Mouse (Mus musculus): ENCODE data around the gene Ptpru.
"Not testable (repeated sequence)": the region's sequence is repeated elsewhere in the genome, so short reads cannot be mapped to it uniquely, and the experiment has no call there.

Gene Ptpru

GRCm38 (mm10) chr4:131833971-131834609, 4.0 kb downstream of the Ptpru start:
- DNase-seq: peak; percentile 25 to 28

DNA sequence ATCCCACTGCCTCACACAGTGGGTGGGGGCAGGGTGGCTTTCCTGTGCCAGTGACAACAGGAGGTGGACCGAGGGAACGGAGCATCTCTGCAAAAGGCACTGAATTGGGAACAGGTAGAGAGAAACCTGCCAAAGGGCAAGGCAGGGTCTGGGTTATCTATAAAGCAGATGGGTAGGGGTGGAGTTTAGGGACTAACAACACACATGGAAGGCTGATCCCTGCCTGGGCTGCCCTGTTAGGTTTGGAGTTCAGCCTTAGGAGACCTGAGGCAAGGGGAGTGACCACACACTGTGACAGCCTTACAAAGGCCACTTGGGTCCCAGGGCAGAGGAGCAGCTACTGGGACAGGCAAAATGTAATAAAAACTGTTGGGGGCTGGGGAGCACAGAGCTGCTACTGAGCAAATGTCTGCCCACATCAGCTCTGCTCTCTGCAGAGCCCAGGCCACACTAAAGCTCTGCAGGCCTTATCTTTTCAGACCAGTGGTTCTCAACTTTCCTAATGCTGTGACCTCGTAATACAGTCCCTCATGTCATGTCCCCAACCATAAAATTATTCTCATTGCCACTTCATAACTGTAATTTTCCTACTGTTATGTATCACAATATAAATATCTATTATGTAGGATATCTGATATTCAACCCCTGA, 5.2 kb downstream of the Ptpru start:
- no peak for DNase-seq

- DNase-seq: peak in 1 of 2 experiments; percentile 16
These were observed 6.5 kb downstream of the Ptpru start for GRCm38 (mm10) chr4:131831546-131832045.

- DNase-seq: no peak
These were observed 9.0 kb downstream of the Ptpru start for GRCm38 (mm10) chr4:131829123-131829522.

- peak in 1 of 2 experiments; percentile 20 for DNase-seq
These were observed 11.2 kb downstream of the Ptpru start for GRCm38 (mm10) chr4:131826905-131827304.

- peak; percentile 48 to 57 for DNase-seq
These were observed 12.3 kb downstream of the Ptpru start for GRCm38 (mm10) chr4:131825830-131826229.

DNA sequence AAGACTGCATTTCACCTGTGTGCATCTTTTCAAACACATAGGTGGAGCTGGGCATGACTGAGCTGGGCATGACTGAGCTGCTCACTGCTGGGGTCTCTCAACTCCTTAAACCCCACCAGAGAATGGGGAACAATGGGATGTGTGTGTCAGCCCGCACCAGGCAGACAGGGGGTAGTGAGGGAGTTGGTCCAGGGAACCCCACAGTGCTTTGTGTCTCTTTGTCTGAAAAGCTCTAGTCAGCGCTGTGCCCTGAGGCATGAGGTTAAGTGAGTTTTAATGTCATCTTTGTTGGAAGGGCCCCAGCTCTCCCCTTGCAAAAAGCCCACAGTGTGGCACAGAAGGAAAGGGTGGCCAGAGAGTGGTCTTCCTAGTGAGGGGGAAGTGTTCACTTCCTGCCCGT, 13.1 kb downstream of the Ptpru start:
- no peak for DNase-seq

- DNase-seq: no peak
These were observed 15.5 kb downstream of the Ptpru start for GRCm38 (mm10) chr4:131822583-131822982.

- no peak for DNase-seq
These were observed 16.8 kb downstream of the Ptpru start for GRCm38 (mm10) chr4:131821161-131821731.

DNA sequence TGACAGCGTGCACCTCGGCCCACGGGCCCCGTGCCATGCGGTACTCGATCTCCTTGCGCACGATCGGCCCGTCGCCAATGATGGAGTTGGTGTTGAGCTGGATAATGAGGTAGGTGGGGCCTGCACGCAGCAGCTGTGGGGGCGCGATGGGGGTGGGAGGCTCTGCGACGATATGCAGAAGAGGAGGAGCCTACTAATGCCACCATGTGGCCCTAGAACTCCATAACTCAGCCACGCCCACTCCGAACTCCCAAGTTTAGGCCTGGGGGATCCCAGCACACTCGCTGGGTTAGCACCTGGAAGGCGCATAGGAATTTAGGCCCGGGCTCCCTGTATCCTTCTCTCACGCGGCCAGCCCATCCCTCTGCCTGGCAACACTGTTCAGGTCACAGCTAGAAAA, 19.2 kb downstream of the Ptpru start:
- no peak for DNase-seq

GRCm38 (mm10) chr4:131815774-131816173, 22.3 kb downstream of the Ptpru start:
- no peak for DNase-seq

DNA sequence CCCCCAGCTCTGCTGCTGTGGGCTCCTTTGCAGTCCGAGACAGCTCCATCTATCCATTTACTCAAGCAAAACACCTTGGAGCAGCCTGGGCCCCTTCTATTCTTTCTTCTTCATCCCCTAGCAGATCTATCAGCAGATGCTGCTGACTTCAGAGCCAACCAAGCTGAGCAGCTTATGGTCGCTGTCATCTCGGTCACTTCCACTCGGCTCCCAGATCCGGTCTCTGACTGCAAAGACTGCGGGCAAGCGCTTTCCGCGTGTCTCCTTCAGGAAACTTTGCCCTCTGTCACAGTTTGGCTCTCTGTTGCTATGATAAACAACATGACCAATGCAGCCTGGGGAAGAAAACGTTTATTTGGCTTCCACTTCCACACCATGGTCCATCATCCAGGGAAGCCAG, 23.2 kb downstream of the Ptpru start:
- DNase-seq: peak in 1 of 2 experiments; percentile 12

DNA sequence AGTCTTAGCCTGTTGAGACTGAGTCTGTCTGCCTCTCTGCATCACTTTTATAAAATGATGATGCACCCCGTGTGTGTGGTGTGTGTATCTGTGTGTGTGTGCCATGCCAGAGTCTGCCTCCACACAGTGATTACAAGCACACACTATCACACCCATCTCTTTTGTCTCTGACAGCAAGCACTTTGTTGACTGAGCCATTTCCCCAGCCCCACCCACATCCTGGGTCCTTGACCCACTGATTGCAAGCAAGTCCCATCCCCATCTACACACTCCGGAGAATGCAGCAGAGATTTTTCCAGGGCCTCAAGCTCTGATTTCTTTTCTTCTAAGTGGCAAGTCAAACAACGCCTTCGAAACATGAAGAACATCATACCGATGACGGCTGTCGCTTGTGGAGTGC, 24.3 kb downstream of the Ptpru start:
- DNase-seq: peak; percentile 18 to 58

DNA sequence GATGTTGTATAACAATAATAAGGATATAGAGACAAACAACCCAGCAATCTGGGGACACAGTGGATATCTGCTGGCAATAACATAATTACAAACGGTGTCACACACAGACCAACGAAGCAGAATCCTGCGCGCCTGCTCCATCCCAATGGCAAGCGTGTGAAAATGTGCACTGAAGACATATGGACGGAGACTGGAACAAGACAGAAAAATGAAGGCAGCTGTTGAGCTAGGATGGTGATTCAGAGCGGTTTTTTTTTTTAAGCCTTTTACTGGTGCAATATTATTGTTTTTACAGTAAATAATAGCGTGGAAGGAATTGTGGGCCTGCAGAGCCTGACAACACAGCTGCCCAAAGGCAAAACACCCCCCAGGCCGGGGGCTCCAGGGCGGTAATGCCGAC, 25.6 kb downstream of the Ptpru start:
- DNase-seq: no peak

GRCm38 (mm10) chr4:131805255-131805654, 32.8 kb downstream of the Ptpru start:
- no peak for DNase-seq

- not testable (repeated sequence) for DNase-seq
These were observed 33.4 kb downstream of the Ptpru start for GRCm38 (mm10) chr4:131804732-131805131.

DNA sequence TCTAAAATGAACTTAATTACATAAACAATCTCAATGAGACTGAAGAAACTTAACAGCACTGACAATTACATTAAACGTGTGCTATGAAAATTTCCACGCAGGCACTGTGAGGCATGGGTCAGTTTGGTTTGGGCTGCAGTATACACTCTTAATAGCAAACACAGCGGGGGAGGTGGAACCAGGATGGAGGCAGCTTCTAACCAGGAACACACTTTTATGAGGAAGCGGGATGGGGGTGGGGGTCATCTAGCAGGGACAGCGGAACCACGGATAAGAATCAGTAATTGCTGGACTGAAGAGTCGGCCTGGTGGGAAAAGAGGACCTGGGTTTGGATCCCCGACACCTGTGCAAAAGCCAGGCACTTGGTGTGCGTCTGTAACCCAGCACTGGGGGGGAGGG, 34.2 kb downstream of the Ptpru start:
- no peak for DNase-seq

- DNase-seq: no peak
These were observed 39.1 kb downstream of the Ptpru start for GRCm38 (mm10) chr4:131798968-131799367.

DNA sequence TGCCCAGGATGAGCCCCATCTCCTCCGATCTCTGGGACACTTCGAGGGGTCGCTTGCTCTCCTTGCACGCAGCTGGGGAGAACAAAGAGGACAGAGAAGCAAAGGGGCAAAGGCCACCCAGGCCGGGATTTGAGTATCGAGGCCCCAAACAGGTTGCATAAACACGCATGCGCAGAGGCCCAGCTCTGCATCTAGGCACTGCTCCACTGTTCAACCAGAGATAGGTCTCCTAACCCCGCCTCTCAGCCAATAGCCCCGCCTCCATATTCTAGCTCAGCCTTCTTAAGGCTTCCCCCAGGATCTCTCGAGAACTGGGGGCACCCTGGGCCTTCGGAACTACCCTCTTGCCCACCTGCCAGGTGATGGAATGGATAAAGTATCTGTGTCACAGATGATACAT, 40.2 kb downstream of the Ptpru start:
- DNase-seq: no peak

- DNase-seq: peak; percentile 19 to 47
These were observed 40.6 kb downstream of the Ptpru start for GRCm38 (mm10) chr4:131797483-131797882.

DNA sequence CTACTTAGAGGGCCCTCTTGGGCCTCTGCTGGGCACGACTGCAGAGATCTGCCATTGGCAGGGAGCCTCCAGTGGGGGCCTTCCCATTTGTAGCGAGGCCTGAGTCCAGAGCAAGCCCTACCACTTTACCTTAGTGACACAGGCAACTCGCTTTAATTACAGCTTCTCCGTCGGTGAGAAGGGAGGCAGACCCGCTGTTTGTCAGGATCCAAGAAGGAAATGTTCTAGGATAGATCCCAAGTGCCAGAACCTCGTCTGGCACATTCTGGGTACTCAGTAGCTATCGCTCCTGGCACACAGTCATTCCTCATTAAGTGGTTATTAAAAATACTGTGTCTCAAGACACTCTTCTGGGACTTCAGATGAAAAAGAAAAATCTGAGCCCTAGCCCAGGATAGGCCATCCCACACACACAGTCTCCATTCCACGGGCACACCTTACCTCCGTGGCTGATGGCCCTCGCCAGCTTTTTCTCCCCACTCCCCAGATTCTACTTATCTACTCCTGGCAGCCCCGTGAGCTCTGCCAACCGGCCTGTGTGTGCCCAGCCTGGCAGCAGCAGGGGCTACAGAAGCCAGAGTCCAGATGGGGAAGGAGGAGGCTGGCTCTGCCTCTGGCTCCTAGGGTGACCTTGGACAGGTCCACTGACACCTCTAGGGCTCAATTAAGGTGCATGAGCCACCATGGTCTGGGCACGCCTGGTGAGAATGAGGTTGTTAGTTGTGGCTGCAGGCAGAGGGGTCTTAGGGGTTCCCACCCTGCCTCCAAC, 41.6 kb downstream of the Ptpru start:
- DNase-seq: no peak

DNA sequence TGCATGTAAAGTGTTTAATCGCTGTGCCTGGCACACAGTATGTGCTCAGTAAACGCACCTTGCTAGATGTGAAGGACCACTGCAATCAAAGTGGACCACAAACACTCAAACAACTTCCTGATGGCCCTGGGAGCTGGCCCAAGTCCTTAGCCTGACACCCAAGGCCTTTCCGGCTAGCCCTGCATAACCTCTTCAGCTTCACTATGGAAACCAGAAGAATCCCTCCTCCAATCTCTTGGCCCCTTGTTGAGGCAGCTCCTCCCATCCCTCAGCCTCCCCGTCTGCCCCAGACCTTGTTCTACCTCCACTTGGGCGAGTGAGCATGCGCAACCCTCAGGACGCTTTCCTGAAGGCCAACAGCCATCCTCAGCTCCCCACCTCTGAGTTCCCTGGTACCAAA, 51.3 kb downstream of the Ptpru start:
- peak; percentile 88 to 92 for DNase-seq

DNA sequence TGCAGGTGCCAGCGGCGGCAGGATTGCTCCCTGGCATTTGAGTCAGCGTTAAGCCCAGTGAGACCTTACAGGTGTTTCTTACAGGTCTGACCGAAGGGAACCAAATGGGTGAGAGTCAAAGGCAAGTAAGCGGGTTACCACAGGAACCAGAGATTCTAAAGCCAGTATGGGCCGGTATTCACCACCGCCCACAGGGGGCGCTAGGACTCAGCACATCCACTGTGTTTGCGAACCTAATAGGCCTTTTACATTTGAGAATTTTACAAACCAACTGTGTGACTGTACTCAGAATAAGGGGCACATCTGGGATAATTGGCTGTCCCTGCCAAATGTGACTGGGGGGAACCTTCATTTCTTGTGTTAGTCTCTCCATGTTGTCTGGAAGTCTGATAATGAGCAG, 54.1 kb downstream of the Ptpru start:
- DNase-seq: peak; percentile 47 to 68
